Mouse (Mus musculus): ENCODE measurements around the gene Ppp1r14d.

The Ppp1r14d gene

GRCm38 (mm10) chr2:119236682-119237209 is 7.0 kb upstream of the Ppp1r14d start:
- DNase-seq: peak; percentile 61

- no peak for DNase-seq
These were observed 20.6 kb downstream of the Ppp1r14d start for GRCm38 (mm10) chr2:119209176-119209507.

GRCm38 (mm10) chr2:119208344-119209175 is 21.1 kb downstream of the Ppp1r14d start, which contains the start of the genes Zfyve19 and Dnajc17:
TSS of gene Zfyve19 (plus strand) at chr2:119208617.
TSS of gene Dnajc17 (minus strand) at chr2:119208795.
- peak; percentile 97 for DNase-seq

GRCm38 (mm10) chr2:119207961-119208343 is 21.8 kb downstream of the Ppp1r14d start:
- DNase-seq: no peak

- DNase-seq: no peak
These were observed 25.7 kb downstream of the Ppp1r14d start for GRCm38 (mm10) chr2:119203871-119204460.

GRCm38 (mm10) chr2:119202914-119203453 is 26.7 kb downstream of the Ppp1r14d start:
- no peak for DNase-seq

- no peak for DNase-seq
These were observed 30.8 kb downstream of the Ppp1r14d start for GRCm38 (mm10) chr2:119198934-119199333.

- no peak for DNase-seq
These were observed 31.7 kb downstream of the Ppp1r14d start for GRCm38 (mm10) chr2:119198049-119198448.

GRCm38 (mm10) chr2:119197493-119197892 is 32.2 kb downstream of the Ppp1r14d start:
- no peak for DNase-seq

GRCm38 (mm10) chr2:119196316-119197108 is 33.2 kb downstream of the Ppp1r14d start:
- DNase-seq: no peak

GRCm38 (mm10) chr2:119194140-119194539 is 35.6 kb downstream of the Ppp1r14d start:
- DNase-seq: no peak

GRCm38 (mm10) chr2:119190969-119191368 is 38.7 kb downstream of the Ppp1r14d start:
- no peak for DNase-seq

GRCm38 (mm10) chr2:119189029-119189710 is 40.5 kb downstream of the Ppp1r14d start:
- DNase-seq: peak; percentile 88

- no peak for DNase-seq
These were observed 46.8 kb downstream of the Ppp1r14d start for GRCm38 (mm10) chr2:119182914-119183313.

- no peak for DNase-seq
These were observed 52.2 kb downstream of the Ppp1r14d start for GRCm38 (mm10) chr2:119177384-119177939.

GRCm38 (mm10) chr2:119176761-119177160 is 52.9 kb downstream of the Ppp1r14d start:
- DNase-seq: peak; percentile 56

- peak; percentile 42 for DNase-seq
These were observed 54.1 kb downstream of the Ppp1r14d start for GRCm38 (mm10) chr2:119175614-119176013.

GRCm38 (mm10) chr2:119174866-119175265 is 54.8 kb downstream of the Ppp1r14d start:
- DNase-seq: no peak

GRCm38 (mm10) chr2:119173991-119174651 is 55.6 kb downstream of the Ppp1r14d start, which contains the start of gene Gm14137:
TSS of gene Gm14137 (plus strand) at chr2:119174509.
- no peak for DNase-seq

GRCm38 (mm10) chr2:119172862-119173576 is 56.7 kb downstream of the Ppp1r14d start:
- peak; percentile 67 for DNase-seq

- no peak for DNase-seq
These were observed 57.3 kb downstream of the Ppp1r14d start for GRCm38 (mm10) chr2:119172446-119172845.
